Mouse (Mus musculus) macrophage (primary cell): ENCODE results near the gene Nkap. TPM values are rescaled to one million over a fixed set of nuclear protein-coding genes. Genes with fewer than 3 reads are reported as not detected.
"Not testable (repeated sequence)": the region's sequence is repeated elsewhere in the genome, so short reads cannot be mapped to it uniquely, and the experiment has no call there.

ENCODE experiments used
- H3K27ac ChIP-seq: fragments of 350-480 bp; formaldehyde crosslinking; 2 replicates; pipeline ENCODE4 v1.9.0; 2021
- H3K36me3 ChIP-seq: fragments of 350-480 bp; formaldehyde crosslinking; 2 replicates; pipeline ENCODE4 v1.9.0; 2021; ENCODE audit errors: inconsistent target
- H3K4me3 ChIP-seq: fragments of 350-480 bp; formaldehyde crosslinking; 2 replicates; pipeline ENCODE4 v1.9.0; 2021; ENCODE audit errors: inconsistent target
- H3K79me2 ChIP-seq: fragments of 350-480 bp; formaldehyde crosslinking; 2 replicates; pipeline ENCODE4 v1.9.0; 2021; ENCODE audit errors: inconsistent target
- WGBS: methylation state at CpG from one replicate; pipeline ENCODE4 v1.1.7; 2026; ENCODE audit warnings: inconsistent platforms; ENCODE audit not compliant: missing documents; 5-methylcytosine and 5-hydroxymethylcytosine counted together
- polyA plus RNA-seq: library from polyadenylated mRNA; stranded (reverse); fragments of 250-400 nt; gene quantifications from 3 replicates; pipeline ENCODE4 v1.2.4, GENCODE M21; 2018; ENCODE audit warnings: inconsistent platforms
- total RNA-seq, 78 experiments: library from RNA; depleted of rRNA; stranded (reverse); fragments of 250-400 nt; gene quantifications; 1 replicate in 9 of 78; 2 replicates in 24 of 78; 3 replicates in 43 of 78; 4 replicates in 2 of 78; pipeline ENCODE4 v1.2.4; 2018; ENCODE audit warnings: inconsistent platforms in 56 of 78

The Nkap gene
- total RNA-seq (2018; cell fraction: chromatin; rRNA removed), result 10 to 100 TPM in 21 of 26 experiments, 1 to 10 TPM in 5; 7.1 to 31.7 (median 20.1) TPM
- total RNA-seq (2018; cell fraction: cytosol; rRNA removed), result 10 to 100 TPM in 25 of 26 experiments, 1 to 10 TPM in 1; 9.2 to 17.9 (median 12.7) TPM
- total RNA-seq (2018; cell fraction: nucleus; rRNA removed), result 10 to 100 TPM in 16 of 26 experiments, 1 to 10 TPM in 10; 5.7 to 23.8 (median 11.0) TPM
- polyA plus RNA-seq, result 12.2 to 23.4 TPM (median 13.1 TPM) in 3 replicates

DNA sequence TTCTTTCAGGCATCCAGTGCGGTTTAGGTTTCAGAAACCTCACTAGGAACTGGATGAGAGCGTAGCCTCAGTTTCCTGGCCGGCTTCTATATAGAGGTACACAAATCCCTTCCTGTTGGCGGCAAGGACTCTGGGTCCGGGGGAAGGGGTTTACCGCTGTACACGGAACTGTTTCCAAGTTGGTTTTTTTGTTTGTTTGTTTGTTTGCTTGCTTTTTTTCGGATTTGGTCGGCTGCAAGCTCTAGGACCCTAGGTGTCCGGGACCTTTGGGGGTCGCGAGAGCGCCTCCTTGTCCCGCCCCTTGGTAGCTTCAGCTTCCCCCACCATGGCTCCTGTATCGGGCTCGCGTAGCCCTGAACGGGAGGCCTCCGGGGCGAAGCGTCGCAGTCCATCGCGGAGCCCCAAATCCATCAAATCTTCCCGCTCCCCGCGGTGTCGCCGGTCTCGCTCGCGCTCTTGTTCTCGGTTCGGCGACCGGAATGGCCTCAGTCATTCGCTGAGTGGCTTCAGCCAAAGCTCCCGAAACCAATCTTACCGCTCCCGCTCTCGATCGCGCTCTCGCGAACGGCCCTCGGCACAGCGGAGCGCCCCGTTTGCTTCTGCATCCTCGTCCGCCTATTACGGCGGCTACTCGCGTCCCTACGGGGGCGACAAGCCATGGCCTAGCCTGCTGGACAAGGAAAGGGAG is at the start of gene Nkap:
Gene Nkap, plus strand, starts transcription at position 125 of the 688 bp plus-strand sequence.
- H3K36me3 ChIP-seq, result no peaks in the 10 kb centered on the region
- peak within 1 kb of the TSS; percentile 56 for H3K4me3 ChIP-seq
- peak within 1 kb of the TSS; percentile 59 for H3K27ac ChIP-seq
- H3K79me2 ChIP-seq, result peaks cover 28% of the 10 kb centered on the region
- 16% methylated on average over 51 of the region's 58 CpGs for WGBS

DNA sequence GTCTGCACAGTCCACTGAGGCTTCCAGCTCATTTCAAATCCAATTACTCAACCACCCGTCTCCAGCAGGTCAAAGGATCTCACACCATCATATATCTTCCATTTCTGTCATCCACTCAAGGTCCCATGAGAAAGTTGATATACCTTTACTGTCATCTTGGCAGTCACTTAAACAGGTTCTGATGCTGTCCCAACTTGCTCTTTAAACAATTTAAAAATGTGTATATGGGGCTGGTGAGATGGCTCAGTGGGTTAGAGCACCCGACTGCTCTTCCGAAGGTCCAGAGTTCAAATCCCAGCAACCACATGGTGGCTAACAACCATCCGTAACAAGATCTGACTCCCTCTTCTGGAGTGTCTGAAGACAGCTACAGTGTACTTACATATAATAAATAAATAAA is 46.2 kb upstream of the Nkap start:
- H3K4me3 ChIP-seq, H3K36me3 ChIP-seq, H3K27ac ChIP-seq: not testable (repeated sequence)
- WGBS, result 67% methylated on average over 3 of the region's 4 CpGs
- peaks cover 20% of the 10 kb centered on the region for H3K79me2 ChIP-seq

- Histone ChIP-seq H3K36me3 (no peaks in the 10 kb centered on the region), H3K4me3 (no peak overlapping the region), H3K79me2 (peaks cover 20% of the 10 kb centered on the region), H3K27ac (no peak overlapping the region)
- 64% methylated on average over 5 of the region's 6 CpGs for WGBS
Observed at GRCm38 (mm10) chrX:37081194-37081593, 45.4 kb upstream of the Nkap start.

DNA sequence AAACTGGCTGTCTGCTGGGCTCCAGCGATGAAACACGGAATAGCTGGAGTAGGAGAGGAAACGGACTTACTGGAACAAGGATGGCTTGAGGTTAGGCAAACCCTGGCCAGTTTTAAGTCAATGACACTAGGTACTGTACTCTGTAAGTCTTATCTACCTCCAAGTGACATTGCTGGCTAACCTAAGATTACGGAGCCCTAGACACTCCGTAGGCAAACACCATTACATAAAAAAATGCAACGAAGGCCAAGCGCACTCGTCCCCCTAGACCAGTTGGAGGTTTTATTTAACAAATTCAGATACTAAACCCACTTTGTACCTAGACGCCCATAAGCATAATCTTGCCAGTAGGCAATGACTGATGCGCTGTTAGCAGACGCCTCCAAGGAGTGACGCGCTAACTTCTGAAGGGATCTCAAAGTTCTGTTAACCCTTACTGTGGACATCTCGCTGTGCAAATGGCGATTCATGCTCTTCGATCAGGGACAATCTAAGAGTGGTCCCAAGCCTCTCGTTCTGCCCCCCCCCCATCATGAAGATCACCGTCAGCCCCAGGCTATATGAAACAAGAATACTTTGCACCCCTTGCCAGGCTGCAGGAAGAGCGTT is 42.2 kb upstream of the Nkap start:
- no peaks in the 10 kb centered on the region for H3K36me3 ChIP-seq
- peak overlapping the region; percentile 51 for H3K27ac ChIP-seq
- H3K79me2 ChIP-seq, result peaks cover 20% of the 10 kb centered on the region
- 23% methylated on average over 19 of the region's 19 CpGs for WGBS
- peak overlapping the region; percentile 59 for H3K4me3 ChIP-seq

GRCm38 (mm10) chrX:37084927-37085660 is 41.5 kb upstream of the Nkap start, which contains the start of gene Rpl39:
TSS of gene Rpl39 (minus strand) at chrX:37085402.
- WGBS, result 18% methylated on average over 34 of the region's 38 CpGs
- Histone ChIP-seq H3K4me3 (peak within 1 kb of the TSS; percentile 59), H3K36me3 (no peaks in the 10 kb centered on the region), H3K27ac (peak within 1 kb of the TSS; percentile 51), H3K79me2 (peaks cover 20% of the 10 kb centered on the region)

- peak overlapping the region; percentile 51 for H3K27ac ChIP-seq
- H3K79me2 ChIP-seq, result peaks cover 20% of the 10 kb centered on the region
- H3K4me3 ChIP-seq, result peak overlapping the region; percentile 59
- H3K36me3 ChIP-seq, result no peaks in the 10 kb centered on the region
- WGBS, result 24% methylated on average over 7 of the region's 9 CpGs
Observed at GRCm38 (mm10) chrX:37085665-37086064, 40.9 kb upstream of the Nkap start.

- Histone ChIP-seq H3K4me3 (no peak overlapping the region), H3K36me3 (no peaks in the 10 kb centered on the region), H3K27ac (no peak overlapping the region), H3K79me2 (peaks cover 11% of the 10 kb centered on the region)
- WGBS, result 78% methylated on average over 1 of the region's 1 CpGs
Observed at GRCm38 (mm10) chrX:37088778-37089177, 37.8 kb upstream of the Nkap start.

DNA sequence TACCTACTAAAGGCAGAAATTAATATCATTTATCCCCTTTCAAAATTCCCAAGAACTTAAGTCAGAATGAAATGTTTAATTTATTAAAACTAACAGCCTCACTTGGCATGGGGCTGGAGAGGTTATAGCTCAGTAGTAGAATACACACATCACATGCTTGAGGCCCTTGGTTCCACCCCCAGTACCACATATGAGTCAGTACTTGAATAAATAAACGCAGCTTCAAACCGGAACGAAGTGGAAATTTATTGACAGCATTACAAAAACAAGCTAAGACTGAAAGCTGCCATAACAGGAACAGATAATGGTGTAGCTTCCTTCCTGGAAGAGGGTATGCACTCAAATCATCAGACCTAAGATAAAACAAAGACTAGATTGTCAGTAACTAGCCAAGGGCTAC is 35.1 kb upstream of the Nkap start:
- no peak overlapping the region for H3K27ac ChIP-seq
- 89% methylated on average over 3 of the region's 3 CpGs for WGBS
- H3K79me2 ChIP-seq, result no peaks in the 10 kb centered on the region
- no peak overlapping the region for H3K4me3 ChIP-seq
- no peaks in the 10 kb centered on the region for H3K36me3 ChIP-seq

- WGBS, result 66% methylated on average over 9 of the region's 11 CpGs
- Histone ChIP-seq H3K79me2 (no peaks in the 10 kb centered on the region), H3K36me3 (no peaks in the 10 kb centered on the region), H3K27ac (no peak overlapping the region), H3K4me3 (no peak overlapping the region)
Observed at GRCm38 (mm10) chrX:37095106-37095768, 31.4 kb upstream of the Nkap start.

DNA sequence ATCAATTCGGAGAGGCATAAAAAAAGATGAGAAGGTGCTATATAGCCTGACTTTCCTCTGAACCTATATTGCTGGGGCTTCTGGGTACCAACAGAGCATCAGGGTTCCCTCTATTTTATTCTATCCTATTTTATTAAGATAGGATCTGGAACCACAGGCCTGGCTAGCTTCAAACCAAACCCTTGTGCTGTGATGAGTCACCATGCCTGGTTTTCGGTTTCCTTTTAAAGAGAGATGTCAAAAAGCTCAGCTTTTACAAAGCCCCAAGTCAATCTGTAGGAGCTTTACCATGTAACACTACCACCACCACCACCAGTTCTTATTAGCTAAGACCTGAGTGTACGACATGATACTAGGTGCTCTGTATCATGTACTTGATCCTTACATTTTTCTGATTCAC is 27.9 kb upstream of the Nkap start:
- Histone ChIP-seq H3K79me2 (no peaks in the 10 kb centered on the region), H3K36me3 (no peaks in the 10 kb centered on the region), H3K27ac (no peak overlapping the region), H3K4me3 (no peak overlapping the region)
- 89% methylated on average over 3 of the region's 3 CpGs for WGBS

DNA sequence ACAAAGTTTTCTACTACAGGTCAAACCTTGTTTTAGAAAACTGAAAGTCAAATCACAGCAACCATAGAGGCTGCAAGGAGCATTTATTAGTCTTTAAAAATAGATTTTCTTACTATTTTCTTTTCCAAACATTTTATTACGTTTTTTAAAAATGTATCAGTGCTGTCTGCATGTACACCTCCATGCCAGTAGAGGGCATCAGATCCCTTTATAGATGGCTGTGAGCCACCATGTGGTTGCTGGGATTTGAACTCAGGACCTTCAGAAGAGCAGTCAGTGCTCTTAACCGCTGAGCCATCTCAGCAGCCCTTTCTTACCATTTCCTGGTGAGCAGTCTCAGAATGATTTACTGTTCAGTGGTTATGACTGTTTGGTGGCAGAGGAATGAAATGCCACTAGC is 22.8 kb upstream of the Nkap start:
- H3K4me3 ChIP-seq, result no peak overlapping the region
- H3K79me2 ChIP-seq, result 0 out of 2 replicates have a peak, but pooled peaks cover 2% of the 10 kb centered on the region
- H3K27ac ChIP-seq, result no peak overlapping the region
- no peaks in the 10 kb centered on the region for H3K36me3 ChIP-seq
- WGBS, result 72% methylated on average over 2 of the region's 2 CpGs

- 19% methylated on average over 27 of the region's 27 CpGs for WGBS
- peak overlapping the region; percentile 65 for H3K4me3 ChIP-seq
- no peaks in the 10 kb centered on the region for H3K36me3 ChIP-seq
- H3K79me2 ChIP-seq, result 0 out of 2 replicates have a peak, but pooled peaks cover 6% of the 10 kb centered on the region
- peak overlapping the region; percentile 63 for H3K27ac ChIP-seq
Observed at GRCm38 (mm10) chrX:37109526-37110192, 16.9 kb upstream of the Nkap start.

DNA sequence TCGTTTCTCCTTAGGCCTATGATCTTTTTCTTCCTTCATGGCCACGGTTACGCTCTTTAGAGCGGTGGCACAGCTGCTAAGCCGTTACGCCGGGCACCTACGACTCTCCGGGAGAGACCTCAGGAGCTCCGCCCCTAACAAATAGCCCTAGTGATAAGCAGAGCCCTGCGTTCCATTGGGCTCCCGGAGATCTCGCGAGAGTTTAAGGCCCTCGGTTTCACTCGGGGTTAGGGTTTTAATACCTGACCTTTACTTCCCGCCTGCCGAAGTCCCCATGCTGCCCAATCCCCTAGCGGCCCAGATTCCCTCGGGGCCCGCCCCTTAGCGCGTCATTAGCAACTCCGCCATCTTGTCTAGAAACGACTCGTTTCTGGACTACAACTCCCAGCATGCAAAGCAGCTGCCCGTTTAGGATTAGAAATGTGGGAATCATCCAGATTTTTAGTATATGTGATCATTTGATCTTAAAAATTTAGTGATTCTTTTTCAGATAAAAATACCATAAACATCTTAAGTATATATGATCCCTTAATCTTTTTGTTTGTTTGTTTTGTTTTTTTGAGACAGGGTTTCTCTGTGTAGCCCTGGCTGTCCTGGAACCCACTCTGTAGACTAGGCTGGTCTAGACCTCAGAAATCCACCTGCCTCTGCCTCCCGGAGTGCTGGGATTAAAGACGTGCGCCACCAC is 16.3 kb upstream of the Nkap start, which contains the start of gene Upf3b:
Gene Upf3b, minus strand, starts transcription at position 130 of the 688 bp plus-strand sequence.
- H3K79me2 ChIP-seq, result 0 out of 2 replicates have a peak, but pooled peaks cover 6% of the 10 kb centered on the region
- H3K27ac ChIP-seq, result peak within 1 kb of the TSS; percentile 63
- peak within 1 kb of the TSS; percentile 65 for H3K4me3 ChIP-seq
- WGBS, result 23% methylated on average over 30 of the region's 30 CpGs
- no peaks in the 10 kb centered on the region for H3K36me3 ChIP-seq
